Mouse (Mus musculus) adrenal gland, postnatal 36 days (tissue): ENCODE data around the gene Rab28. TPM values are rescaled to one million over a fixed set of nuclear protein-coding genes. Genes with fewer than 3 reads are reported as not detected.

Source experiments
- DNase-seq, 2 experiments: peaks; one replicate each; pipeline ENCODE4 v3.0.0; 2021; ENCODE audit warnings: mixed read lengths in 1 of 2
- total RNA-seq, 2 experiments: library from RNA; stranded (reverse); gene quantifications; 2 replicates each; pipeline ENCODE4 v1.2.3; 2021

Gene Rab28
- total RNA-seq, 2 experiments from 2014 or later = 55.6 to 60.9 TPM

GRCm38 (mm10) chr5:41627224-41628144 is 80.5 kb downstream of the Rab28 start:
- DNase-seq = no peak

GRCm38 (mm10) chr5:41625544-41625943 is 82.4 kb downstream of the Rab28 start:
- DNase-seq = no peak

- DNase-seq = no peak
These were observed 86.2 kb downstream of the Rab28 start for GRCm38 (mm10) chr5:41621748-41622147.

- no peak for DNase-seq
These were observed 89.0 kb downstream of the Rab28 start for GRCm38 (mm10) chr5:41618966-41619365.

GRCm38 (mm10) chr5:41610447-41611030 is 97.4 kb downstream of the Rab28 start:
- DNase-seq = no peak

GRCm38 (mm10) chr5:41596242-41597117 is 111.5 kb downstream of the Rab28 start:
- DNase-seq = no peak

GRCm38 (mm10) chr5:41595199-41595598 is 112.8 kb downstream of the Rab28 start:
- DNase-seq = no peak

- no peak for DNase-seq
These were observed 129.9 kb downstream of the Rab28 start for GRCm38 (mm10) chr5:41578051-41578450.

Other genes starting within 250 kb of the Rab28 start
- gene Nkx3-2, start 56.3 kb upstream of the Rab28 start, total RNA-seq = not detected
- 10 to 100 TPM; 33.7 to 39.2 TPM for gene Bod1l, start 136.2 kb upstream of the Rab28 start, total RNA-seq